Mouse (Mus musculus) heart, embryonic 10.5 days (tissue): ENCODE measurements around the gene Enpp5. TPM values are rescaled to one million over a fixed set of nuclear protein-coding genes. Genes with fewer than 3 reads are reported as not detected.

Experiments
- DNase-seq: peaks from one replicate; pipeline ENCODE4 v3.0.0-alpha.2; 2017; ENCODE audit warnings: low spot score
- H3K27ac ChIP-seq: fragments of 300-500 bp; sonication (generic); 2 replicates; pipeline ENCODE4 v1.5.1; 2016; ENCODE audit warnings: mild to moderate bottlenecking
- H3K27me3 ChIP-seq: fragments of 300-500 bp; sonication (generic); 2 replicates; pipeline ENCODE4 v1.6.1; 2016; ENCODE audit warnings: mild to moderate bottlenecking; ENCODE audit not compliant: poor library complexity, insufficient read depth, severe bottlenecking
- H3K36me3 ChIP-seq: fragments of 300-500 bp; sonication (generic); 2 replicates; pipeline ENCODE4 v1.6.1; 2016; ENCODE audit warnings: mild to moderate bottlenecking, moderate library complexity
- H3K4me1 ChIP-seq: fragments of 300-500 bp; sonication (generic); 2 replicates; pipeline ENCODE4 v1.6.1; 2016; ENCODE audit warnings: mild to moderate bottlenecking
- H3K4me3 ChIP-seq: fragments of 300-500 bp; sonication (generic); 2 replicates; pipeline ENCODE4 v1.5.1; 2016; ENCODE audit warnings: mild to moderate bottlenecking, moderate library complexity
- H3K9me3 ChIP-seq: fragments of 300-500 bp; sonication (generic); 2 replicates; pipeline ENCODE4 v1.6.1; 2016; ENCODE audit warnings: mild to moderate bottlenecking, moderate library complexity
- WGBS: fragments of 180-500 bp; shearing (Covaris S2); methylation state at CpG from one replicate; pipeline ENCODE4 v1.1.7; 2016; 5-methylcytosine and 5-hydroxymethylcytosine counted together
- polyA plus RNA-seq: library from polyadenylated mRNA; unstranded; fragments of >200 nt; fragmentation: Nextera tagmentation; extraction: Ambion mirVana; gene quantifications from 2 replicates; pipeline ENCODE4 v1.2.1, GENCODE M21; 2016

Enpp5 gene
- polyA plus RNA-seq, 1 experiment from 2014 or later: 8.8 TPM

DNA sequence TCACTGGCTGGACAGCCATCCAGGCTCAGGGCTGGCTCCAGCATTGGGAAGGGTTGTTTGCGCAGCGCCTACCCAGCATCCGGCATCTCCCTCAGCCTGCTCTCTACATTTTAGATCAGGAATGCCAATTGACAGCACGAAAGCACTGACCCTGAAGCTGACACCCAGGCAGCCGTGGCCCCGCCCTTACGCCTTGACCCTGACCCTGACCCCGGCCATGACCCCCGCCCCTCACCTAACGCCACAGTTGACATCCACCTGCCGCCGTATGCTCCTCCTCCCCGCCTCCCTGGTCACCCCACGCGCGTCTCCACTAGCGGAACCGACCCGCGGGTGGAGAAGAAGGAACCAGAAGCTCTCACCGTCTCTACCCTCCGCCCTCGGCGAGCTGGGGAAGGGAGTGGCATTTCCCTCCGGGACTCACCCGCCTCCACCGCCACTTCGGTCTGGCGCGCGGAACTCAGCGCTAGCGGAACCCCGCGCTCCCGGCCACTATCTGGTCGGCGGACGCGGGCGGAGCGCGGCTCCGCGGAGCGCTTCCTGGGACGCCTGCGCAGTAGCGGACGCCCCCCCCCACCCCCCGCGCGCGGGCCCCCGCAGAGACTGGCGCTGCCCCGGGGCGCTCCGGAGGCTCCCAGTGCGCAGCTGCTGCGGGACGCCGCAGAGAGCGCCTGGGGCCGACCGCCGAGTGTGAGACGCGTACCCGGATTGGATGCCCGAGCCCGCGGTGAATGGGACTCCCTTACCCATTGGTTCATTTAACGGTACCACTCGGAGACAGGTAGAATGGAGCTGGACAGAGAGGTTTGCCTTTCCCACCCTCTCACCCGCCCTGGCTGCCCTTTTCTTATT lies 26.9 kb downstream of the Enpp5 start, which contains the start of gene Enpp4:
Gene Enpp4 (minus strand): TSS at position 523 of the 852 bp plus-strand sequence.
- peak within 1 kb of the TSS; percentile 88 for H3K4me3 ChIP-seq
- under 1% methylated on average over 76 of the region's 76 CpGs for WGBS
- H3K9me3 ChIP-seq: no peaks in the 10 kb centered on the region
- 0 out of 2 replicates have a peak, but pooled peaks cover 7% of the 10 kb centered on the region for H3K27me3 ChIP-seq
- peak; percentile 95 for DNase-seq
- 0 out of 2 replicates have a peak, but pooled peaks cover 11% of the 10 kb centered on the region for H3K4me1 ChIP-seq
- no peaks in the 10 kb centered on the region for H3K36me3 ChIP-seq
- peak within 1 kb of the TSS; percentile 89 for H3K27ac ChIP-seq

DNA sequence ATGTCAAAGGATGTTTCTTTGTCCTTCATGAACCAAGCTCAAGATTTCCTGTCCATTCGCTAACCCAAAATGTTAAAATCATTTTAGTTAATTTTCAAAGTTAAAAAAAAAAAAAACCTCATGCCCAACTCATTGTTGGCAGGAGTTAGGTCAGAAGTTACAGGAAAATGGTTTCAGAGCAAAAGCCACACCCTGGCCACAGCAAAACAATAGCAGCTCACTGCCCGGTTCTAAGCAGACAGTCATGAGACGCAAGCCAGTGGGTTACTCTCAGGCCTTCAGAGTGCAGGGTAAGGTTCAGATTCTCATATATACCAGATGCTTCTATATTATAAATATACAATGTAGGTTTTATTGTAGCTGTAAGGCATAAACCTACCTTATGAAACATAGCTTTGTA lies 29.7 kb downstream of the Enpp5 start:
- no peak for DNase-seq
- 0 out of 2 replicates have a peak, but pooled peaks cover 11% of the 10 kb centered on the region for H3K4me1 ChIP-seq
- no peaks in the 10 kb centered on the region for H3K36me3 ChIP-seq
- no peak overlapping the region for H3K27ac ChIP-seq
- WGBS: 64% methylated on average over 3 of the region's 3 CpGs
- no peak overlapping the region for H3K4me3 ChIP-seq
- H3K27me3 ChIP-seq: 0 out of 2 replicates have a peak, but pooled peaks cover 7% of the 10 kb centered on the region
- no peaks in the 10 kb centered on the region for H3K9me3 ChIP-seq

DNA sequence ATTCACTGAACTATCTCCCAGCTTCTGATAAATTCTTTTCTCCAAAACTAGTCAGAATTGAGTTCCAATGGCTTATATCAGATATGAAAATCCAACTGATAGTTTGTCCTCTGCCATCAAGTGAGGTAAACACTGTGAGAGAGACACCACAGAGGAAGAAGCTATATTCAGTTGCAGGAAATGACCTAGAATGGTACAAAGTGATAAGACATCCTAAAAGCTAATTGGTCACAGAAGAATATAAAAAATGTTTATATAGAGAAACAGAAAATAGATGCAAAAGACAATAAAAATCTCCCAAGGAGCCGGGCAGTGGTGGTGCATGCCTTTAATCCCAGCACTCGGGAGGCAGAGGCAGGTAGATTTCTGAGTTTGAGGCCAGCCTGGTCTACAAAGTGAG lies 38.0 kb downstream of the Enpp5 start:
- no peaks in the 10 kb centered on the region for H3K27me3 ChIP-seq
- no peaks in the 10 kb centered on the region for H3K4me1 ChIP-seq
- H3K36me3 ChIP-seq: no peaks in the 10 kb centered on the region
- H3K4me3 ChIP-seq: no peak overlapping the region
- no peaks in the 10 kb centered on the region for H3K9me3 ChIP-seq
- WGBS: 74% methylated on average over 2 of the region's 2 CpGs
- H3K27ac ChIP-seq: no peak overlapping the region
- no peak for DNase-seq

DNA sequence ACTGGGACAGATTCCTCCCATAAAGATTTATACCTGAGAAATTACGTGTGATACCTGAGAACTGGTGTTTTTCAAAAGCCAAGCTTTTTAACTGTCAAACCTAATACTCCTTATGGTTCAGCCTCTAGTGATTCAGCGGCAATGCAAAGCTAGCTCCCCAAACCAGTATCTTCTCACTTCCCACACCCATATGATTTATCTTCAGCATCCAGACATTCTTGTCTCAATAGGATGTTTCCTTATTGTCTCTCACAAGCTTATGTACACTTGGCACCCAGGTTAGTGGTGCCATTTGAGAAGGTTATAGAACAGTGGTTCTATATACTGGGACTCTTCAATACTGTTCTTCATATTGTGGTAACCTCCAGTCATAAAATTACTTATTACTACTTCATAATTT lies 39.1 kb downstream of the Enpp5 start:
- Histone ChIP-seq H3K27me3 (no peaks in the 10 kb centered on the region), H3K4me1 (no peaks in the 10 kb centered on the region)
- WGBS: 70% methylated on average over 2 of the region's 2 CpGs

DNA sequence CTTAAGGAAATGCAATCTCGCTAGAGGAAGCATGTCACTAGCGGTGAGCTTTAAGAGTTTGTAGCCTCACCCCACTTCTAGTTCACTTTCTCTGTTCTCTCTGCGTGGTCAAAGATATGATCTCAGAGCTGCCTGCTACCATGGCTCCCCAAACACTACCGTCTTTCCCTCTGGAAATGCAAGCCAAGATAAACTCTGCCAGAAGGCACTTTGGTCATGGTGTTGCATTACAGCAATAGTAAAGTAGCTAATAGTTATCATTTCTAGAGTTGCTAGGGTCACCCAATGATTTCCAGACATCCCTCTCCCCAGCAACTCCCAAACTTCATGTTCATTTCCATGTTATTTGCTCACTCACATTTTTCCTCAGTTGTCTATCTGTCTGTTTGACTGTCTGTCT lies 39.6 kb downstream of the Enpp5 start:
- Histone ChIP-seq H3K9me3 (no peaks in the 10 kb centered on the region), H3K4me1 (no peaks in the 10 kb centered on the region), H3K27me3 (no peaks in the 10 kb centered on the region), H3K4me3 (no peak overlapping the region), H3K36me3 (no peaks in the 10 kb centered on the region), H3K27ac (no peak overlapping the region)
- 67% methylated on average over 4 of the region's 4 CpGs for WGBS
- no peak for DNase-seq

More for the DNA sequence above, 39.1 kb downstream of the Enpp5 start:
- Histone ChIP-seq H3K9me3 (no peaks in the 10 kb centered on the region), H3K36me3 (no peaks in the 10 kb centered on the region), H3K4me3 (no peak overlapping the region), H3K27ac (no peak overlapping the region)
- no peak for DNase-seq

DNA sequence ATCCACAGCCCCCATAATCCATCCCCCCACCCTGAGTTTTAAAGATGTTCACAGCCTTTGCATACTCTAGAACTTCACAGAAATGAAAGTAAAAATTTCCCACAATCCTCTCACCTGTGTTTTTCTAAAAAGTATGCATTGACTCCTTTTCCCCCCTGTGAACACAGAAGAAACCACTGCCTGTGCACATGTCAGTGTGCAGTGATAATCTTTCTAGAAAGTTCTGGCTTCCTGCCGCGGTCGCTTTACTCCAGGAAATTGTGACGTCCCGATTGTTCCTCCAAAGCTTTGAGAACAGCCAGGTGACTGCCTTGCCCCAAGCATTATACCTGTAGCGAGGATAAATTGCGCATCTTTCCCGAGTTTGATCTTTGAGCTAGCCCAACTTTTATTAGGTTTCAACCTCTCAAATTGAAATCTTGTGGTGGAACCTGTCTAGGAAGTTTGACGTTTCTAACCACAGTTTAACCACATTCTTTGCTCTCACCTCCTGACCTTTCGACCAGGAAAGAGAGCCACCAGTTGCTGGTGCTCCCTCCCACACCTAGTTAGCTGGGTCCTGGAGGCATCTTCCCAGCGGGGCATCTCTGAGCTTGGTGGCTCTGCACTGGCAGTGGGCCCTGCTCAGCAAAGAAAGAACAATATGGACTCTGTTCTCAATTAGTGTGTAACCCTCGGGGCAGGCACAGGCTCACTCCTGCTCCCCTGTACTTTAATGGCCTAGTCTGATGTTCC lies 42.9 kb downstream of the Enpp5 start:
- Histone ChIP-seq H3K36me3 (no peaks in the 10 kb centered on the region), H3K27me3 (no peaks in the 10 kb centered on the region), H3K4me3 (no peak overlapping the region), H3K27ac (no peak overlapping the region), H3K9me3 (no peaks in the 10 kb centered on the region), H3K4me1 (no peaks in the 10 kb centered on the region)
- WGBS: 74% methylated on average over 12 of the region's 12 CpGs
- DNase-seq: no peak

DNA sequence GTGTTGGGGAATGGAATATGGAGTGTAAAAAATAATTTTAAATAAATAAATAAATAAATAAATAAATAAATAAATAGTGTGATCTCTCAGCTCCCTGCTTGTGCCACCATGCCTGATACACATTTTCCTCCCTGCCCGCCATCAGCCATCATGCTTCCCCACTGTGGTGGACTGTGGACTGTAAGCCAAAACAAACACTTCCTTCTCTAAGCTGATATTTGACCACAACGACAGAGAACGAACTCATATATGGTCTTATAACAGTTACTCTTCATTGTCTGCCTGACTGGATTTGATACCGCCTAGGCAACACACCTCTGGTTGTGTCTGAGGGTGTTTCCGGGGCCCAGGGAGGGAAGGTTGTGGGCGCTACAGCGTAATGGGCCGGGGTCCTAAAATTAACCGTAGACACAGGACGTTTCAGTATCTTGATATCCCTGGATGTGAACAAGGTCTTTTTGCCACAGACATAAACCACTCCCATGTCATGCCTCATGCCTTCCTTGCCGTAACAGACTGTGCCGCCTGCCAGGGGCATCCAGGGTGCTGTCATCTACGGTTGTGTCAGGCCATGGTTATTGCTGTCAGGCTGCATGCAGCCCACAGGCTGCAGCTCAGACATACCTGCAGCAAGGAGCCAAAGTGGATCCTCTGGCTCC lies 50.6 kb downstream of the Enpp5 start:
- Histone ChIP-seq H3K4me1 (no peaks in the 10 kb centered on the region), H3K36me3 (no peaks in the 10 kb centered on the region), H3K27ac (no peak overlapping the region), H3K9me3 (no peaks in the 10 kb centered on the region; the same call in 1 of the 2 replicates), H3K4me3 (no peak overlapping the region), H3K27me3 (peaks cover 8% of the 10 kb centered on the region; the same call in 1 of the 2 replicates)
- DNase-seq: no peak
- 86% methylated on average over 13 of the region's 13 CpGs for WGBS

DNA sequence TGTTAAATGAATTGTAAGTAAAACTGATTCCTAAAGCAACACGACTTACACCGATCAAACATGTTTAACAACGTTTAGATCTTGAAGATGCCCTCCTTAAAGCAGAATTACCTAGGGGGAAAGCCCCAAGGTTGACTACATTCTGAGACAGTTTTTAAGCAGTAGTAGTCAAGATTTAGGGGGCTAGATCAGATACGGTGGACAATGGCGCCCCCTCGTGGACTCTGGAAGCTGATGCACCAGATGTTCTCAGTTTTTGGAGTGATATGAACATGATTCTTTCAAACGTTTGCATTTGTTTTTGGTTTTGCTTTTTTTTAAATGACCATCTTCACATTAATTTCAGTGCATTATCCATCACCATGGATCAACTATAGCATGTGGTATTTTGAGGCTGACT lies 51.8 kb downstream of the Enpp5 start:
- Histone ChIP-seq H3K27me3 (peaks cover 16% of the 10 kb centered on the region; the same call in 1 of the 2 replicates), H3K27ac (no peak overlapping the region), H3K4me1 (no peaks in the 10 kb centered on the region), H3K36me3 (no peaks in the 10 kb centered on the region), H3K9me3 (no peaks in the 10 kb centered on the region; the same call in 1 of the 2 replicates), H3K4me3 (no peak overlapping the region)
- no peak for DNase-seq
- WGBS: 12% methylated on average over 7 of the region's 7 CpGs

DNA sequence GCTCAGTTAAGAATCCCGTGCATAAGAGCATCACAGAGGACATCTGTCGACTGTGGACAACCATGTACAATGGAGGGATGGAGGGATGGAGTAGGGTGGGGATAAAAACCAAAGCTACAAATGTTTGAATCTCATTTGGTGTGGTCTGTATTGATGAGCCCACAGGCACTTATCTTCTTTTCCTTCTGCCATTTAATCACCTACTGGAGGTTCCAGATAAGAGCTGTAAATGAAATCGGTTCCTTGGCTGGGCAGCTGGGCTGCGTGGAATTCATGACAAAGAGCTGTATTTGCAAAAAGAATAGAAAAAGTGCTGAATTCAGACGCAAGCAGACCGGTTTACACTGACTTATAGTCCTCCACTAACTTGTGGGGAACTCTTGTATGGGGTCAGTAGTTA lies 55.5 kb downstream of the Enpp5 start:
- Histone ChIP-seq H3K9me3 (no peaks in the 10 kb centered on the region), H3K27ac (no peak overlapping the region), H3K4me3 (no peak overlapping the region), H3K36me3 (no peaks in the 10 kb centered on the region), H3K27me3 (peaks cover 16% of the 10 kb centered on the region; the same call in 1 of the 2 replicates), H3K4me1 (peaks cover 5% of the 10 kb centered on the region; the same call in 1 of the 2 replicates)
- WGBS: 46% methylated on average over 6 of the region's 6 CpGs
- no peak for DNase-seq

DNA sequence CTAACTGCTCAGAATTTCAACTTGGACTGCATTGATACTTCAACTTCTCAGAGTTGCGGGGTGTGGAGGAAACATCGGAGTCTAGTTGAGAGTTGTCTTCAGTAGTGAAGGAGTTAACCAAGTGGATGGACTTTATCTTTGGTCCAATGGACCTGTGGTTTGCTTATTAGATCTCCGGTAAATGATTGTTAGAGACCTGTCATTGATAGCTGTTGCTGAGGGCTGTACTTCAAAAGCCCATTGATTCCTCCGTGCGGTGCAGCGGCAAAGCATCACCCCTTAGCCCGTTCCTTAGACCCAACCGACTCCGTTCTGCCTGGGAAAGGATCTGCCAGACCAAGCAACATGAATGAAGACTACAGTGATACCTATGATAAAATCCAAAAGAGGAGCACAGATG lies 55.9 kb downstream of the Enpp5 start:
- Histone ChIP-seq H3K27me3 (peaks cover 16% of the 10 kb centered on the region; the same call in 1 of the 2 replicates), H3K9me3 (no peaks in the 10 kb centered on the region), H3K4me3 (no peak overlapping the region), H3K4me1 (peaks cover 5% of the 10 kb centered on the region; the same call in 1 of the 2 replicates), H3K27ac (no peak overlapping the region), H3K36me3 (no peaks in the 10 kb centered on the region)
- 71% methylated on average over 9 of the region's 9 CpGs for WGBS
- DNase-seq: no peak

DNA sequence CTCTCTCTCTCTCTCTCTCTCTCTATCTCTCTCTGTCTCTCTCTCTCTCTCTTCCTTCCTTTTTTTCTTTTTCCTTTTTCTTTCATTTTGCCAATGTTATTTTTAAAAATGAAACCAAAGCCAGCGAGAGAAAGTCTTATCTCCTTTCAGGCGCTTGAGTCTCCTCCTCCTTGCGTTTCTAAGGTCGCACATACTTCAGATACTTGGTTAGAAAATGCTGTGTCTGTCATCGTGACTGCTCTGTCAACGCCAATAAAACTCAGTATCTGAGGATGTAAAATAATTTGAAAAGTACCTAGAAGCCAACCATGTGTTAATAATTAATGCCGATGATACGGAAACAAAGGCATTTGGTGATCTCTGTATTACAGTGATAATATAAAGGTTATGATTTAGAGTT lies 57.4 kb downstream of the Enpp5 start:
- peak overlapping the region; percentile 33; the same call in 1 of the 2 replicates for H3K4me3 ChIP-seq
- H3K27ac ChIP-seq: no peak overlapping the region
- no peaks in the 10 kb centered on the region for H3K9me3 ChIP-seq
- H3K36me3 ChIP-seq: no peaks in the 10 kb centered on the region
- WGBS: 36% methylated on average over 8 of the region's 8 CpGs
- peaks cover 16% of the 10 kb centered on the region; the same call in 1 of the 2 replicates for H3K27me3 ChIP-seq
- DNase-seq: no peak
- H3K4me1 ChIP-seq: peaks cover 5% of the 10 kb centered on the region; the same call in 1 of the 2 replicates
